Mouse (Mus musculus): ENCODE measurements at regions not wholly inside any gene's neighbourhood (a gene's known extent, or its start where the extent isn't known, plus 50 kb on each side); places are given as distances from the start of the nearest gene placed in this dataset.

GRCm38 (mm10) chr8:126804115-126804514, 141.5 kb downstream of the Tomm20 start:
- TF ChIP-seq CTCF (conservative IDR thresholded peaks at IDR 0.05; ENCODE audit: low read length) (no peak), NANOG (IDR thresholded peaks at IDR 0.05; ENCODE audit: borderline replicate concordance, low read length) (no peak), POU5F1 (IDR thresholded peaks at IDR 0.05; ENCODE audit: borderline replicate concordance, low read length) (no peak)

Data from E14TG2a.4 (cell line).